Mouse (Mus musculus) stomach, embryonic 16.5 days (tissue): Measurements from ENCODE around the gene Slc3a2. TPM values are rescaled to one million over a fixed set of nuclear protein-coding genes. Genes with fewer than 3 reads are reported as not detected.
"Not testable (repeated sequence)": the region's sequence is repeated elsewhere in the genome, so short reads cannot be mapped to it uniquely, and the experiment has no call there.

Experiments used
- ATAC-seq: fragments of 200-750 bp; cut with Nextera tagmentation; 2 replicates; pipeline ENCODE4 v1.8.0; 2017; ENCODE audit warnings: moderate number of reproducible peaks, moderate TSS enrichment; ENCODE audit not compliant: insufficient read depth, low FRiP score
- H3K27ac ChIP-seq: fragments of 300-500 bp; sonication (generic); 2 replicates; pipeline ENCODE4 v1.5.1; 2014; ENCODE audit warnings: low read length
- H3K27me3 ChIP-seq: fragments of 300-500 bp; sonication (generic); 2 replicates; pipeline ENCODE4 v1.6.1; 2014; ENCODE audit warnings: low read length, control low read depth, mixed read lengths; ENCODE audit not compliant: control insufficient read depth, insufficient read depth
- H3K36me3 ChIP-seq: fragments of 300-500 bp; sonication (generic); 2 replicates; pipeline ENCODE4 v1.6.1; 2014; ENCODE audit warnings: low read length; ENCODE audit not compliant: control insufficient read depth, insufficient read depth
- H3K4me1 ChIP-seq: fragments of 300-500 bp; sonication (generic); 2 replicates; pipeline ENCODE4 v1.6.1; 2014; ENCODE audit warnings: low read length, control low read depth, mixed read lengths; ENCODE audit not compliant: control insufficient read depth, insufficient read depth
- H3K4me2 ChIP-seq: fragments of 300-500 bp; sonication (generic); 2 replicates; pipeline ENCODE4 v1.6.1; 2014; ENCODE audit warnings: low read depth, low read length, mixed read lengths
- H3K4me3 ChIP-seq: fragments of 300-500 bp; sonication (generic); replicated peaks from 2 replicates; pipeline ENCODE4 v1.5.1; 2014; ENCODE audit warnings: mild to moderate bottlenecking, low read length
- H3K9ac ChIP-seq: fragments of 300-500 bp; sonication (generic); 2 replicates; pipeline ENCODE4 v1.6.1; 2014; ENCODE audit warnings: low read length
- H3K9me3 ChIP-seq: fragments of 300-500 bp; sonication (generic); replicated peaks from 2 replicates; pipeline ENCODE4 v1.6.1; 2016; ENCODE audit warnings: low read length, control low read depth; ENCODE audit not compliant: control insufficient read depth
- WGBS: fragments of 180-500 bp; shearing (Covaris S2); extraction: QIAGEN DNeasy Blood & Tissue Kit; methylation state at CpG from one replicate; pipeline ENCODE4 v1.1.7; 2014; 5-methylcytosine and 5-hydroxymethylcytosine counted together
- polyA plus RNA-seq: library from polyadenylated mRNA; unstranded; fragments of >200 nt; fragmentation: Nextera tagmentation; extraction: Ambion mirVana; gene quantifications from 2 replicates; pipeline ENCODE4 v1.2.1, GENCODE M21; 2015

Gene Slc3a2
- polyA plus RNA-seq, 1 experiment from 2014 or later: 116 TPM

GRCm38 (mm10) chr19:8722559-8722906 is 636 bp downstream of the Slc3a2 start:
- WGBS: 2% methylated on average over 5 of the region's 5 CpGs
- Histone ChIP-seq H3K27ac (peak overlapping the region; percentile 100), H3K9me3 (no peaks in the 10 kb centered on the region), H3K9ac (peak overlapping the region; percentile 97), H3K4me1 (peaks cover 23% of the 10 kb centered on the region), H3K27me3 (no peaks in the 10 kb centered on the region), H3K4me3 (peak overlapping the region; percentile 97), H3K4me2 (peak overlapping the region; percentile 83), H3K36me3 (peaks cover 26% of the 10 kb centered on the region)
- no peak for ATAC-seq

- peak overlapping the region; percentile 100; the same call in 1 of the 2 replicates for H3K27ac ChIP-seq
- H3K9ac ChIP-seq: peak overlapping the region; percentile 97
- WGBS: 48% methylated on average over 4 of the region's 4 CpGs
Observed at GRCm38 (mm10) chr19:8722021-8722420, 1.1 kb downstream of the Slc3a2 start.

GRCm38 (mm10) chr19:8721378-8721777 is 1.8 kb downstream of the Slc3a2 start:
- Histone ChIP-seq H3K27ac (no peak overlapping the region), H3K4me1 (peaks cover 23% of the 10 kb centered on the region), H3K27me3 (no peaks in the 10 kb centered on the region), H3K4me3 (no peak overlapping the region), H3K9ac (no peak overlapping the region), H3K4me2 (peak overlapping the region; percentile 83), H3K9me3 (no peaks in the 10 kb centered on the region), H3K36me3 (peaks cover 21% of the 10 kb centered on the region)
- ATAC-seq: no peak
- WGBS: 59% methylated on average over 1 of the region's 1 CpGs

More at GRCm38 (mm10) chr19:8722021-8722420, 1.1 kb downstream of the Slc3a2 start:
- peaks cover 26% of the 10 kb centered on the region for H3K36me3 ChIP-seq
- H3K4me3 ChIP-seq: peak overlapping the region; percentile 97
- H3K27me3 ChIP-seq: no peaks in the 10 kb centered on the region
- peak overlapping the region; percentile 83 for H3K4me2 ChIP-seq
- no peaks in the 10 kb centered on the region for H3K9me3 ChIP-seq
- H3K4me1 ChIP-seq: peaks cover 23% of the 10 kb centered on the region
- ATAC-seq: no peak

GRCm38 (mm10) chr19:8719037-8719436 is 4.1 kb downstream of the Slc3a2 start:
- H3K4me2 ChIP-seq, H3K27me3 ChIP-seq, H3K9ac ChIP-seq, H3K9me3 ChIP-seq, H3K27ac ChIP-seq, H3K4me3 ChIP-seq, H3K36me3 ChIP-seq, ATAC-seq: not testable (repeated sequence)
- peaks cover 14% of the 10 kb centered on the region for H3K4me1 ChIP-seq

- H3K4me3 ChIP-seq: no peak overlapping the region
- no peaks in the 10 kb centered on the region for H3K27me3 ChIP-seq
- WGBS: 64% methylated on average over 3 of the region's 3 CpGs
- no peak for ATAC-seq
- H3K4me2 ChIP-seq: no peak overlapping the region
- H3K9ac ChIP-seq: no peak overlapping the region
- H3K9me3 ChIP-seq: no peaks in the 10 kb centered on the region
- H3K36me3 ChIP-seq: no peaks in the 10 kb centered on the region
- H3K4me1 ChIP-seq: peaks cover 16% of the 10 kb centered on the region
- H3K27ac ChIP-seq: no peak overlapping the region
Observed at GRCm38 (mm10) chr19:8718357-8718756, 4.8 kb downstream of the Slc3a2 start.

GRCm38 (mm10) chr19:8716767-8717475 is 6.2 kb downstream of the Slc3a2 start:
- H3K4me1 ChIP-seq: peaks cover 16% of the 10 kb centered on the region
- H3K27ac ChIP-seq: no peak overlapping the region
- no peaks in the 10 kb centered on the region for H3K36me3 ChIP-seq
- H3K9me3 ChIP-seq: no peaks in the 10 kb centered on the region
- ATAC-seq: no peak
- WGBS: 77% methylated on average over 8 of the region's 10 CpGs
- H3K9ac ChIP-seq: no peak overlapping the region
- H3K4me3 ChIP-seq: no peak overlapping the region
- no peak overlapping the region for H3K4me2 ChIP-seq
- H3K27me3 ChIP-seq: no peaks in the 10 kb centered on the region

- ATAC-seq: no peak
- Histone ChIP-seq H3K9ac (no peak overlapping the region), H3K27me3 (no peaks in the 10 kb centered on the region), H3K9me3 (no peaks in the 10 kb centered on the region), H3K4me3 (no peak overlapping the region), H3K36me3 (0 out of 2 replicates have a peak, but pooled peaks cover under 1% of the 10 kb centered on the region), H3K27ac (no peak overlapping the region), H3K4me1 (peaks cover 16% of the 10 kb centered on the region), H3K4me2 (no peak overlapping the region)
- 77% methylated on average over 10 of the region's 10 CpGs for WGBS
Observed at GRCm38 (mm10) chr19:8715868-8716766, 7.1 kb downstream of the Slc3a2 start.

- H3K9me3 ChIP-seq: no peaks in the 10 kb centered on the region
- 0 out of 2 replicates have a peak, but pooled peaks cover 7% of the 10 kb centered on the region for H3K36me3 ChIP-seq
- ATAC-seq: no peak
- H3K9ac ChIP-seq: no peak overlapping the region
- WGBS: 68% methylated on average over 10 of the region's 10 CpGs
- no peaks in the 10 kb centered on the region for H3K27me3 ChIP-seq
- H3K27ac ChIP-seq: no peak overlapping the region
- peaks cover 26% of the 10 kb centered on the region for H3K4me1 ChIP-seq
- H3K4me3 ChIP-seq: no peak overlapping the region
- H3K4me2 ChIP-seq: no peak overlapping the region
Observed at GRCm38 (mm10) chr19:8714653-8715481, 8.3 kb downstream of the Slc3a2 start.
